Mouse (Mus musculus): ENCODE measurements around the gene Art4. TPM values are rescaled to one million over a fixed set of nuclear protein-coding genes. Genes with fewer than 3 reads are reported as not detected.
A peak's percentile ranks its signal among the peaks of the same experiment; 100 is the strongest.

The Art4 gene
- total RNA-seq, 2 experiments from 2014 or later = 21.9 to 26.1 TPM

GRCm38 (mm10) chr6:136803739-136804633, 53.5 kb downstream of the Art4 start, which contains the start of gene Hist4h4:
Gene Hist4h4, minus strand, starts transcription at chr6:136804415.
- intact Hi-C loops (cut with DNase I) = loop anchor here (1.0 kb wide), 1 partner anchor 23 kb away; the partner anchor contains the start of gene BC049715
- peak; percentile 99 to 100 for DNase-seq

DNA sequence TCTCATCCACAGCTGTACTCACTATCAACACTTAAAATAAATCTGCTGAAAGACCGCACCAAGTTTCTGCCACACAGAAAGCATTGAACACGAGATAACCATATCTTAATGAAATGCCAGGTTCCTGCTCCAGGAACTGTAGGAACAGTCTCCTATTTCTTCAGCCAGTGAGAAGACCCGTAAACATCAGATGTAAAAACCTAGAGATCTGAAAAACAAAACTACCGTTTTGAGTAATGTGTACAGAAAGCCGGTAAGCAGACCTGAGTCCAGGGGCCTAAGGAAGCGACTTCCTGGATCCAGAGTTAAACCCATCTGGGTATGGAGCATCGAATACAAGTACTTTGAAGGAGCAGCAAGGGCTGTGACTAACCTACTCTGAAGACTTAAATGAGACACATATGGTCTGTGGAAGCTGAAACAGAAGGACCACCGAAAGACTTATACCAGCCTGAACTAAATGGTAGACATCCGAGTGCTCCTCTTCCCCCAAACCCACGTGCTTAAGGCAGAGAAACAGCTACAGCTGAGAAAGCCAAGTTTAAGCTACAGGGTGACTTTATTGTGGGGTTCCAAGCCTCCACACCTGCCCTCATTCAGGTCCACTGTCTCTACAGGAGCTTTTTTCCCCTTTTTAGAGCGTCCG, 54.3 kb downstream of the Art4 start:
- no peak for DNase-seq
- intact Hi-C loops (cut with DNase I) = no loop called here

- DNase-seq = no peak
- intact Hi-C loops (cut with DNase I) = no loop called here
Measured at GRCm38 (mm10) chr6:136801274-136801673, 56.3 kb downstream of the Art4 start.

DNA sequence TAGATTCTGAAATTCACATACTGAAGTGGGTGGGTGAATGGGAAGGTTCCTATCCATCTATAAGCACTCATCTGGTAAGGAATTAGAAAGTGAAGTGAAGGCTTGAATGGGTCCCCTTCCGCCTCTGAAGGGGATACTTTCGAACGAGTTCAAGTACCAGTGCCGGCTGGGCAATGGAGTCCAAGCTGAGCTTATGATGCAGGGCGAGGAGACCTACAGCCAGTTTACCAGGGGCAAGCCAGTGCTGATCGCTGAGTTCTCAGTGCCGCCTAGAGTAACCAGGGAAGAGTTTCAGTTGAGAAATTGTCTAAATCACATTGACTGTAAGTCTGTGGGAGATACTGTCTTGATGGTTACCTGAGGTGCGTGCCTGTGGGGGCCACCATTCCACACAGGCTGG, 56.8 kb downstream of the Art4 start:
- no peak for DNase-seq
- intact Hi-C loops (cut with DNase I) = no loop called here

Small RNAs within 50 kb of the gene (microRNA-seq; reads per million reads assigned to microRNA genes)
- 0 reads per million in 2 experiments for gene Gm44364 (ENCODE audit: borderline number of aligned reads in 2 of 2)

Other genes with a start within 250 kb of the Art4 start
- gene Plbd1, start 195.8 kb downstream of the Art4 start, total RNA-seq (2021) = 10 to 100 TPM; 46.5 TPM
- not detected for gene Gucy2c, start 76.0 kb downstream of the Art4 start, total RNA-seq (2021)
- 1 to 10 TPM; 8.2 to 8.5 TPM for gene Hist4h4, start 53.3 kb downstream of the Art4 start, total RNA-seq (2021)
- 10 to 100 TPM; 29.9 to 30.9 TPM for gene H2afj, start 49.5 kb downstream of the Art4 start, total RNA-seq (2021)
- gene BC049715, start 30.1 kb downstream of the Art4 start, total RNA-seq (2021) = under 1 TPM; 0.27 to 0.36 TPM
- 10 to 100 TPM; 63.3 to 64.1 TPM for gene Wbp11, start 29.5 kb downstream of the Art4 start, total RNA-seq (2021)
- not detected for gene Smco3, start 22.3 kb downstream of the Art4 start, total RNA-seq (2021)
- 100 to 1,000 TPM; 344 to 476 TPM for gene Mgp, start 18.1 kb upstream of the Art4 start, total RNA-seq (2021)
- not detected for gene Erp27, start 64.4 kb upstream of the Art4 start, total RNA-seq (2021)
- not detected for gene Pde6h, start 66.1 kb upstream of the Art4 start, total RNA-seq (2021)
- gene Arhgdib, start 84.2 kb upstream of the Art4 start, total RNA-seq (2021) = 10 to 100 TPM; 25.5 to 27.2 TPM